Mouse (Mus musculus): ENCODE results near the gene Gm42906. TPM values are rescaled to one million over a fixed set of nuclear protein-coding genes. Genes with fewer than 3 reads are reported as not detected.

Gene Gm42906
- polyA plus RNA-seq, 1 experiment from 2014 or later, result not detected

DNA sequence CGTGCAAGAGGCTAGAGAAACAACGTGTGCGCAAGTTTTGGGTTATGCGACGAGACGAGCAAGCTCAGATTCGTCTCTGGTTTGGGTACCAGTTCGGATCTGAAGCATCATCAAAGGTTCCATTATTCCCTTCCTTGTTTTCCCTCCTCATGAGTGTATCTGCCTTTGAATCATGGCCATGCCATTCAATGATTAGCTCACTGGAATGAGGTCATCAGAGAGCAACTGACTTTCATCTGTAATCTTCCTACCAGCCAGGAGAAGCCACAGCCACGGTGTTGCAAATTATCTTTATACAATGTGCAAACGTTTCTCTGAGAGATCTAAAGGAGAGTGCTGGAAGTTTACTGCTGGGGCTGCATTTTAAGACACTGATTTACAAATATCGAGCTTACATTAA lies 240.6 kb downstream of the Gm42906 start:
- no peak for ATAC-seq (ENCODE audit: insufficient number of reproducible peaks, insufficient read depth, low FRiP score, low read depth)
- peaks cover 9 to 16% of the 10 kb centered on the region in 2 experiments for H3K4me1 ChIP-seq (ENCODE audit: control insufficient read depth in 2 of 2, insufficient read depth in 2 of 2, low read length in 2 of 2)
- no peak overlapping the region for H3K9ac ChIP-seq (ENCODE audit: low read length)
- H3K4me2 ChIP-seq (ENCODE audit: low read length), result no peak overlapping the region
- H3K27me3 ChIP-seq (ENCODE audit: control insufficient read depth, insufficient read depth, low read length), result no peaks in the 10 kb centered on the region
- no peak overlapping the region for H3K4me3 ChIP-seq (ENCODE audit: control insufficient read depth in 1 of 2, insufficient read depth in 1 of 2, low read depth in 1 of 2, low read length in 2 of 2)
- H3K9me3 ChIP-seq (ENCODE audit: control insufficient read depth, low read length), result no peaks in the 10 kb centered on the region
- H3K36me3 ChIP-seq (ENCODE audit: control insufficient read depth, insufficient read depth, low read length), result no peaks in the 10 kb centered on the region
- 78% methylated on average over 11 of the region's 11 CpGs for WGBS
- no peak overlapping the region for H3K27ac ChIP-seq (replicated peaks in 1 of 2; ENCODE audit: control insufficient read depth in 1 of 2, insufficient read depth in 1 of 2, low read depth in 2 of 2, low read length in 2 of 2)

DNA sequence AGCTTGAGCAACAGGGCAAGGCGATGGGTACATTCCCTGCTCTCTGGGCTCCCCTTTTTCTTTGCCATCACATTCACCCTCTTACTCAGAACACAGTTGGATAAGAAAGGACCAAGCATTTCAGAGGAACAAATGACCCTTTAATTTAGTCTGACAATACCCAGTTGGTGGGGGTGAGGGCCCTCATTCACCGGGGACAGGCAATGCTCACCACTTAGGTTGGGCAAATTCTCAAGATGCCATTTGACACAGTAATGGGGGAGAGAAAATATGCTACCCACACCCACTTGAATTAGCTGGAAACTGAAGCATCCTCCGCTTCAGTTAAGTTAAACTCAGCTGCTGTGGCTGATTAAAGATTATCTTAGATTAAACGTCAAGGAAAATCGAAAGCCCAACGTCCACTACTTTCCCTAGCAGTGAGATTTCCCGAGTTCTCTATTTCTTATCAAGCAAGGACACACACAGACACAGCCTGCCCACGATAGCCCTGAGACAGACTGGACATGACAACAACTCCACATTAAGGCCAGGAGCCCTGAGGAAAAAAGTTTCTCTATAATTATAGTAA lies 242.6 kb downstream of the Gm42906 start:
- no peaks in the 10 kb centered on the region for H3K27me3 ChIP-seq (ENCODE audit: control insufficient read depth, insufficient read depth, low read length)
- no peaks in the 10 kb centered on the region for H3K9me3 ChIP-seq (ENCODE audit: control insufficient read depth, low read length)
- H3K4me2 ChIP-seq (ENCODE audit: low read length), result 0 out of 2 replicates have a peak overlapping the region, but pooled peaks have one; percentile 13
- H3K9ac ChIP-seq (ENCODE audit: low read length), result no peak overlapping the region
- no peak overlapping the region for H3K27ac ChIP-seq (replicated peaks in 1 of 2; ENCODE audit: control insufficient read depth in 1 of 2, insufficient read depth in 1 of 2, low read depth in 2 of 2, low read length in 2 of 2)
- H3K36me3 ChIP-seq (ENCODE audit: control insufficient read depth, insufficient read depth, low read length), result no peaks in the 10 kb centered on the region
- WGBS, result 34% methylated on average over 8 of the region's 8 CpGs
- no peak overlapping the region for H3K4me3 ChIP-seq (ENCODE audit: control insufficient read depth in 1 of 2, insufficient read depth in 1 of 2, low read depth in 1 of 2, low read length in 2 of 2)
- no peak for ATAC-seq (ENCODE audit: insufficient number of reproducible peaks, insufficient read depth, low FRiP score, low read depth)
- peaks cover 9 to 16% of the 10 kb centered on the region in 2 experiments for H3K4me1 ChIP-seq (ENCODE audit: control insufficient read depth in 2 of 2, insufficient read depth in 2 of 2, low read length in 2 of 2)

DNA sequence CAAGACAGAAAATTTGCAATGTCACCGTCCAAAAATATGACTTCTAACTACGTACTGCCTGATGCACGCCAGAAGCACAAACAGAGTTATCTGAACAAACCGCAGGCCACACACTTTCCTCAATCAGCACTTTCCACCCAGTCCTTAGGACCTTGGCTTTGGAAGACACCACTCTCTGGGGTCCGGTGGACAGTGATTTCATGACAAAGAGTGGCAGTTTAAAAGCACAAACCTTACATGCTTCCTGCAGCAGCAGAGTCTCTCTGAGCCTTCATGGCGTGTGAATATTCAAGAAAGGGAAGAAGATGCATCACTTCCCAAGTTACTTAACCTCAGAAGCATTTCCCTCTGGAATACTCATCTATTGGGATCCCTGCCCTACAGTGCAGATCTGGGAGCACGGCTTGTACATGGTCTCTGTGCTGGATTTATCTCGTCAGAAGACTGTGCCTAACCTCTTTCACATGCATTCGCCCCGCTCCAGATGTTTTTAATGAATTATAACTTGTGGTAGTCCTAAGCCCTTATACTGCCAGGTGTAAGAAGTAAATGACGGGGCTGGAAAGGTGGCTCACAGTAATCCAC lies 244.2 kb downstream of the Gm42906 start:
- 65% methylated on average over 11 of the region's 11 CpGs for WGBS
- H3K36me3 ChIP-seq (ENCODE audit: control insufficient read depth, insufficient read depth, low read length), result no peaks in the 10 kb centered on the region
- no peak overlapping the region for H3K4me3 ChIP-seq (ENCODE audit: control insufficient read depth in 1 of 2, insufficient read depth in 1 of 2, low read depth in 1 of 2, low read length in 2 of 2)
- H3K27me3 ChIP-seq (ENCODE audit: control insufficient read depth, insufficient read depth, low read length), result no peaks in the 10 kb centered on the region
- no peak overlapping the region for H3K27ac ChIP-seq (replicated peaks in 1 of 2; ENCODE audit: control insufficient read depth in 1 of 2, insufficient read depth in 1 of 2, low read depth in 2 of 2, low read length in 2 of 2)
- H3K9ac ChIP-seq (ENCODE audit: low read length), result no peak overlapping the region
- peaks cover 9 to 16% of the 10 kb centered on the region in 2 experiments for H3K4me1 ChIP-seq (ENCODE audit: control insufficient read depth in 2 of 2, insufficient read depth in 2 of 2, low read length in 2 of 2)
- no peak overlapping the region for H3K4me2 ChIP-seq (ENCODE audit: low read length)
- no peak for ATAC-seq (ENCODE audit: insufficient number of reproducible peaks, insufficient read depth, low FRiP score, low read depth)
- H3K9me3 ChIP-seq (ENCODE audit: control insufficient read depth, low read length), result no peaks in the 10 kb centered on the region

DNA sequence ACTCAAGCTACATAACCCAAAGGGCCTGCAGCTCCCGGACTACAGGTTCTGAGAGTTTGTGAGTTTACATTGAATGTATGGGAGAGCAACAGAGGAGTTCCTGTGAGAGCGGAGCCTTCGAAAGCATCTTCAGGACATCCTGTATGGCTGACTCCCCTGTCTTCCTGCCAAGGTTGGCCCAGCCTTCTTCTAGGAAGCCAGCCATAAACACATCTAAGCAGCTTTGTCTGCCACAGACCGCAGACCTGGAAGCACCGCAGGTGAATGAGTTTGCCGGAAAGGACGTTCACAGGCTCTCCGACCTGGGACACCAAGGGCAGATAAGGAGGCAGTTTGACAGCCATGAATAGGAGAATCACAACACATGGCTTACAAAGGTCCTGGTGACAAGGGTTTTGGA lies 246.7 kb downstream of the Gm42906 start:
- no peak for ATAC-seq (ENCODE audit: insufficient number of reproducible peaks, insufficient read depth, low FRiP score, low read depth)
- H3K4me1 ChIP-seq (ENCODE audit: control insufficient read depth in 2 of 2, insufficient read depth in 2 of 2, low read length in 2 of 2), result peaks cover 9 to 16% of the 10 kb centered on the region in 2 experiments
- no peak overlapping the region for H3K9ac ChIP-seq (ENCODE audit: low read length)
- H3K27me3 ChIP-seq (ENCODE audit: control insufficient read depth, insufficient read depth, low read length), result no peaks in the 10 kb centered on the region
- no peaks in the 10 kb centered on the region for H3K9me3 ChIP-seq (ENCODE audit: control insufficient read depth, low read length)
- no peak overlapping the region for H3K27ac ChIP-seq (replicated peaks in 1 of 2; ENCODE audit: control insufficient read depth in 1 of 2, insufficient read depth in 1 of 2, low read depth in 2 of 2, low read length in 2 of 2)
- no peaks in the 10 kb centered on the region for H3K36me3 ChIP-seq (ENCODE audit: control insufficient read depth, insufficient read depth, low read length)
- WGBS, result 88% methylated on average over 8 of the region's 8 CpGs
- H3K4me2 ChIP-seq (ENCODE audit: low read length), result no peak overlapping the region
- H3K4me3 ChIP-seq (ENCODE audit: control insufficient read depth in 1 of 2, insufficient read depth in 1 of 2, low read depth in 1 of 2, low read length in 2 of 2), result no peak overlapping the region

DNA sequence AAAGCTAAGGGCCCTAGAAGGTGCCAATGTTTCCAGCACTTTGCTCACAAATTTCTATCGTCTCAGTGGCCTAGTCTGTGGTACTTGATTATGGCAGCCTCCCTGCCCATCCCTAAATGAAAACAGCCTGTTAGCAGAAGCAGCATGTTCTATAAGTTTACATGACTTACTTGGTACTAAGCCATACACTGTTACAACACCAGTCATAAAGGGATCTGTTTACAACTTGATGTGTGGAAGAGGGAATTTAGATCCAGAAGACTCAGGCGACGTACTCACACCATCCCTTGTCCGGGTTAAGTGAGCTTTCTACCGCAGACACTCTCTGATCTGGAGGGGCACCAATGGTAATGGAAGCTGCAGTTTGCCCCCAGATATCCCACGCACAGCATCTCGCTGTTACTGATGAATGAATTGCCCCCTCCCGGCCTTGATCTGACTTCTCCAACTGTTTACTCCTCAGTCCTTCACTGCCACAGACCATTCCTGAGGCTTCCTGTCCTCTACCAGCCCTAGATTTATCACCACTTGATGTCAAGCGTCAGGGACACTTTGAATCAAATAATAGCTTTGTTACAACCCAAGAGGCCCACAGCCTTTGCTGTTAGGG lies 247.7 kb downstream of the Gm42906 start:
- Histone ChIP-seq H3K4me1 (ENCODE audit: control insufficient read depth in 2 of 2, insufficient read depth in 2 of 2, low read length in 2 of 2) (peaks cover 5 to 15% of the 10 kb centered on the region in 2 experiments), H3K27ac (replicated peaks in 1 of 2; ENCODE audit: control insufficient read depth in 1 of 2, insufficient read depth in 1 of 2, low read depth in 2 of 2, low read length in 2 of 2) (no peak overlapping the region), H3K36me3 (ENCODE audit: control insufficient read depth, insufficient read depth, low read length) (no peaks in the 10 kb centered on the region), H3K9ac (ENCODE audit: low read length) (no peak overlapping the region), H3K27me3 (ENCODE audit: control insufficient read depth, insufficient read depth, low read length) (no peaks in the 10 kb centered on the region), H3K4me3 (ENCODE audit: control insufficient read depth in 1 of 2, insufficient read depth in 1 of 2, low read depth in 1 of 2, low read length in 2 of 2) (no peak overlapping the region), H3K4me2 (ENCODE audit: low read length) (no peak overlapping the region), H3K9me3 (ENCODE audit: control insufficient read depth, low read length) (no peaks in the 10 kb centered on the region)
- WGBS, result 83% methylated on average over 9 of the region's 9 CpGs
- no peak for ATAC-seq (ENCODE audit: insufficient number of reproducible peaks, insufficient read depth, low FRiP score, low read depth)

DNA sequence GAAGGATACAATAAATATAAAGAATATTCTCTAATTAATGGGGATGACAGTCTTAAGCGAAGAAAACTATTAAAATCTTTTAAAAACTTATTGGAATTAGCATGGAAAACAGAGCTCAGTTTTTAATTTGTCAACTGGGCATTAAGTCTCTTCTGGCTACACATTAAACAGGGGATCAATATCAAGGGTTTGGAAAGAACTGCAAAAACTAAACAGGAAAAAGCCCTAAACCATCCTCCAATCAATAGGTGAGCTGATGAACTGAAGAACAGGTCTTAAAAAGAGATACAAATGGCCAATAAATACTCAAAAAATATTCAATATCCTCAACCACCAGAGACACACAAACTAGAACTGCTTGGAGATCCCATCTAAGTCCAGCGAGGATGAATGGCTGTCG lies 250.8 kb downstream of the Gm42906 start:
- H3K9ac ChIP-seq (ENCODE audit: low read length), result no peak overlapping the region
- 85% methylated on average over 3 of the region's 3 CpGs for WGBS
- ATAC-seq (ENCODE audit: insufficient number of reproducible peaks, insufficient read depth, low FRiP score, low read depth), result no peak
- H3K27me3 ChIP-seq (ENCODE audit: control insufficient read depth, insufficient read depth, low read length), result no peaks in the 10 kb centered on the region
- H3K4me3 ChIP-seq (ENCODE audit: control insufficient read depth in 1 of 2, insufficient read depth in 1 of 2, low read depth in 1 of 2, low read length in 2 of 2), result no peak overlapping the region
- H3K36me3 ChIP-seq (ENCODE audit: control insufficient read depth, insufficient read depth, low read length), result no peaks in the 10 kb centered on the region
- no peak overlapping the region for H3K4me2 ChIP-seq (ENCODE audit: low read length)
- H3K4me1 ChIP-seq (ENCODE audit: control insufficient read depth in 2 of 2, insufficient read depth in 2 of 2, low read length in 2 of 2), result peaks cover 4 to 12% of the 10 kb centered on the region in 2 experiments
- no peak overlapping the region for H3K27ac ChIP-seq (replicated peaks in 1 of 2; ENCODE audit: control insufficient read depth in 1 of 2, insufficient read depth in 1 of 2, low read depth in 2 of 2, low read length in 2 of 2)
- no peaks in the 10 kb centered on the region for H3K9me3 ChIP-seq (ENCODE audit: control insufficient read depth, low read length)

DNA sequence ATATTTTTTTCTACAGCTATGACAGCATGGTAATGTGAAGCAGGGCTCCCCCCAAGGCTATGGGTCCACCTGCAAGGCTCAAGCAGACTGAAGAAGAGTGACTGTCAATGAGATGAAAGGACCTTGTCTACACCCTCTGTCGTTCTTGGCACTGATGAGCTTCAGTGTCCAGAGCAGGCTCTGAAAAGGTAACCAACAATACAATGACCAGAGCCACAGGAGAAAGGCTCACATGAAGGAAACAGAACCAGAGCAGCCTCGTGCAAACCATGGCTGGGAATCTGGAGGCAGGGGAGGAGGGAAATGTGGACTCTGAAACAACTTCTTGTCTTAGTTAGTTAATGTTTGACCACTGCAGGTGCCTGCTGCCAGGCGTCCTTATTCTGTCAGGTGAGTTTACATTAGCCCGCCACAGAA lies 252.1 kb downstream of the Gm42906 start:
- no peaks in the 10 kb centered on the region for H3K36me3 ChIP-seq (ENCODE audit: control insufficient read depth, insufficient read depth, low read length)
- H3K27ac ChIP-seq (replicated peaks in 1 of 2; ENCODE audit: control insufficient read depth in 1 of 2, insufficient read depth in 1 of 2, low read depth in 2 of 2, low read length in 2 of 2), result no peak overlapping the region
- H3K4me1 ChIP-seq (ENCODE audit: control insufficient read depth in 2 of 2, insufficient read depth in 2 of 2, low read length in 2 of 2), result peaks cover 4 to 12% of the 10 kb centered on the region in 2 experiments
- no peak for ATAC-seq (ENCODE audit: insufficient number of reproducible peaks, insufficient read depth, low FRiP score, low read depth)
- H3K4me2 ChIP-seq (ENCODE audit: low read length), result no peak overlapping the region
- H3K9ac ChIP-seq (ENCODE audit: low read length), result no peak overlapping the region
- no peaks in the 10 kb centered on the region for H3K27me3 ChIP-seq (ENCODE audit: control insufficient read depth, insufficient read depth, low read length)
- WGBS, result 70% methylated on average over 4 of the region's 4 CpGs
- H3K9me3 ChIP-seq (ENCODE audit: control insufficient read depth, low read length), result no peaks in the 10 kb centered on the region
- no peak overlapping the region for H3K4me3 ChIP-seq (ENCODE audit: control insufficient read depth in 1 of 2, insufficient read depth in 1 of 2, low read depth in 1 of 2, low read length in 2 of 2)
